Mouse (Mus musculus) E14TG2a.4 (cell line): ENCODE results near the gene Klhl33.
"Not testable (repeated sequence)": the region's sequence is repeated elsewhere in the genome, so short reads cannot be mapped to it uniquely, and the experiment has no call there.

Experiments
- CTCF ChIP-seq: conservative IDR thresholded peaks from 2 replicates; pipeline ENCODE4 v1.5.1; 2014; ENCODE audit warnings: low read length
- NANOG ChIP-seq: IDR thresholded peaks from 2 replicates; pipeline ENCODE4 v1.6.1; 2014; ENCODE audit warnings: borderline replicate concordance, low read length, mixed read lengths
- POU5F1 ChIP-seq: IDR thresholded peaks from 2 replicates; pipeline ENCODE4 v1.6.1; 2014; ENCODE audit warnings: low read length, borderline replicate concordance

DNA sequence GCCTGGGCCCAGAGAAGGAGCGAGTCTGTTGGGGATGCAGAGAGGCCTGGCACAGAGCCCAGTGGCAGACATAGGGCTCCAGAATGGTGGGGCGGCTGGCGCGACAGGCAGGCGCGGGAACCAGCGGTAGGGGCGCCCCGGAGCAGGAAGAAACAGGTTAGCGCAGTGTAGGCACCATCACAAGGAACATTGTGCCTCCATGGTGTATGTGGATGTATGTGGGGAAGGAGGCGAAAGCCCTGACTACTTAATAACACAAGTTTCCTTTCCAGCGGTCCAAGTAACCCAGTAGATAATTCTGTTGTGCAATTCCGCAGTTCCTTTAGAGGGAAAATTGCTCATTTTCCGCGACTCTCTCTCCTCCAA, 47.3 kb upstream of the Klhl33 start:
- not testable (repeated sequence) for TF ChIP-seq CTCF, POU5F1, NANOG
